Mouse (Mus musculus) MEL (cell line): ENCODE results near the gene 4930404N11Rik.

ENCODE experiments used
- BHLHE40 ChIP-seq: IDR thresholded peaks from 2 replicates; pipeline ENCODE4 v1.6.1; 2012; ENCODE audit warnings: low read depth, mild to moderate bottlenecking, inconsistent platforms, low read length, improper control_type of control experiment, borderline replicate concordance
- CTCF ChIP-seq, 3 experiments: IDR thresholded peaks in 2 of 3; conservative IDR thresholded peaks in 1 of 3; 2 replicates each; pipeline ENCODE4 v1.5.1; 2011 to 2012; ENCODE audit warnings: low read length in 3 of 3, low read depth in 2 of 3, mild to moderate bottlenecking in 2 of 3, improper control_type of control experiment in 1 of 3, inconsistent platforms in 1 of 3, mixed read lengths in 1 of 3, moderate library complexity in 1 of 3; ENCODE audit not compliant: control insufficient read depth in 1 of 3, insufficient read depth in 1 of 3, poor library complexity in 1 of 3, severe bottlenecking in 1 of 3
- EP300 ChIP-seq, 2 experiments: IDR thresholded peaks; 2 replicates each; pipeline ENCODE4 v1.6.1; 2011; ENCODE audit warnings: improper control_type of control experiment in 2 of 2, low read length in 2 of 2, low read depth in 1 of 2, mild to moderate bottlenecking in 1 of 2
- MAX ChIP-seq: IDR thresholded peaks from 2 replicates; pipeline ENCODE4 v1.6.1; 2011; ENCODE audit warnings: low read length, improper control_type of control experiment
- MXI1 ChIP-seq: IDR thresholded peaks from 2 replicates; pipeline ENCODE4 v1.6.1; 2011; ENCODE audit warnings: mild to moderate bottlenecking, low read depth, low read length, improper control_type of control experiment
- MYC ChIP-seq: IDR thresholded peaks from 2 replicates; pipeline ENCODE4 v1.6.1; 2011; ENCODE audit warnings: low read depth, mild to moderate bottlenecking, low read length, improper control_type of control experiment, moderate library complexity
- NELFE ChIP-seq: IDR thresholded peaks from 2 replicates; pipeline ENCODE4 v1.6.1; 2011; ENCODE audit warnings: low read depth, low read length, improper control_type of control experiment
- POLR2A ChIP-seq, 2 experiments: IDR thresholded peaks; 2 replicates each; pipeline ENCODE4 v1.6.1; 2011 to 2012; ENCODE audit warnings: low read length in 2 of 2, mild to moderate bottlenecking in 2 of 2, control low read depth in 1 of 2, improper control_type of control experiment in 1 of 2, low read depth in 1 of 2, moderate library complexity in 1 of 2; ENCODE audit not compliant: control insufficient read depth in 1 of 2, insufficient read depth in 1 of 2, poor library complexity in 1 of 2
- POLR2AphosphoS5 ChIP-seq: IDR thresholded peaks from 2 replicates; pipeline ENCODE4 v1.6.1; 2012; ENCODE audit warnings: low read depth, borderline replicate concordance, mild to moderate bottlenecking, inconsistent platforms, low read length, moderate library complexity, mixed read lengths
- TAL1 ChIP-seq: IDR thresholded peaks from 2 replicates; pipeline ENCODE4 v1.6.1; 2012; ENCODE audit warnings: mild to moderate bottlenecking, inconsistent platforms, low read length, moderate library complexity, mixed read lengths
- TCF12 ChIP-seq: IDR thresholded peaks from 2 replicates; pipeline ENCODE4 v1.6.1; 2014; ENCODE audit warnings: low read depth, mild to moderate bottlenecking, inconsistent platforms, low read length, improper control_type of control experiment, moderate library complexity
- ZKSCAN1 ChIP-seq: IDR thresholded peaks from 2 replicates; pipeline ENCODE4 v1.6.1; 2012; ENCODE audit warnings: low read depth, mild to moderate bottlenecking, inconsistent platforms, low read length, improper control_type of control experiment, moderate library complexity

GRCm38 (mm10) chr10:81326858-81327257 is 38.8 kb downstream of the 4930404N11Rik start:
- TF ChIP-seq POLR2AphosphoS5 = no peak
- no peak for TF ChIP-seq NELFE
- no peak for TF ChIP-seq EP300 (IDR thresholded peaks at IDR 0.05; ENCODE audit: low read depth in 1 of 2, low read length in 2 of 2)
- no peak for TF ChIP-seq MAX
- TF ChIP-seq TCF12 = no peak
- no peak for TF ChIP-seq POLR2A (IDR thresholded peaks at IDR 0.05; ENCODE audit: control insufficient read depth in 1 of 2, insufficient read depth in 1 of 2, low read depth in 1 of 2, low read length in 2 of 2, poor library complexity in 1 of 2)
- no peak for TF ChIP-seq ZKSCAN1
- no peak for TF ChIP-seq MXI1
- no peak for TF ChIP-seq BHLHE40
- TF ChIP-seq CTCF (IDR thresholded peaks at IDR 0.05 in 2 of 3, conservative IDR thresholded peaks at IDR 0.05 in 1 of 3; ENCODE audit: control insufficient read depth in 1 of 3, insufficient read depth in 1 of 3, low read depth in 2 of 3, low read length in 3 of 3, poor library complexity in 1 of 3, severe bottlenecking in 1 of 3) = no peak
- no peak for TF ChIP-seq TAL1
- no peak for TF ChIP-seq MYC
